Mouse (Mus musculus) cerebellum, postnatal 4 days (tissue): ENCODE results near the gene Ap2a2.
"Not testable (repeated sequence)": the region's sequence is repeated elsewhere in the genome, so short reads cannot be mapped to it uniquely, and the experiment has no call there.

Source experiments
- DNase-seq, 2 experiments: peaks; one replicate each; pipeline ENCODE4 v3.0.0; 2022; ENCODE audit warnings: low spot score in 2 of 2, mixed read lengths in 1 of 2

Gene Ap2a2

DNA sequence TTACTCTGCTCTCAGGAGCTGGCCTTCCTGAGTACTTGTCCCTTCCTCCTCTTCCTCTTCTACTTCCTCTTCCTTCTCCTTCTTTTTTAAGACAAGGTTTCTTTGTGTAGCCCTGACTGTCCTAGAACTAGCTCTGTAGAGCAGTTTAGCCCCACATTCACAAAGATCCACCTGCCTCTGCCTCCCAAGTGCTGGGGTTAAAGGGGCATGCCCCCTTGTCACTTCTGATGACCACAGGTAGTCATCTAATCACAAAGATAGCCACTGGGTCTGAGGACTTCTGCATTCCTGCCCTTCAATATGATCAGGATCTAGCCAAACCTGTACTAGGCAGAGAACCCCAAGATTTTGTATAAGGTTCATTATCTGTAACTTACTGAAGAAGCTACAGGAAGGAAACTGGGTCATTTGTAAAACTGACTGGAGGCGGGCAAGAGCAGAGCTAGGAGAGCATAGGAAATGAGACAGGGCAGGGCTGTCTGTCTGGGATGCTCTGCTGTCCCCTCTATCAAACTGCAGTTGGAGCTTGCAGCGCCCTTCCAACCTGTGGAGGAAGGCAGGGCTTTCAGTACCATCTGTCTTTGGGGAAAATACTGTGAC, 2.1 kb upstream of the Ap2a2 start:
- DNase-seq: no peak

DNA sequence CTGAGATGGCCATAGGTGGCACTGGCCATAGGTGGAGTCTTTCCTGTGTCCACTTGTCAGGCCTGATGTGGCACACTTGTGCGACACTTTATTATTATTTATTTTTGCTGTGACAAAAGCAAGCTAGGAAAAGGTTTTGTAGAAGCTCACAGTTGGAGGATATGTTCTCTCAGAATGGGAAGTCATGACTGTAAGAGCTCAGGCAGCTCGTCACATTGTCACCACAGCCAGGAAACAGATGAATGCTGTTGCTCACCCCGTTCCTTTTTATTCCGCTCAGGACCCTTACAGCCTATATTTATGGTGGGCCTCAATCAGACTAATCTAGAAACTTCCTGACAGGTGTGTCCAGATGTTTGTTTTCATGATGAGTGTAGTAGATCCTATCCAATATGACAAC, 1.5 kb upstream of the Ap2a2 start:
- DNase-seq: no peak

DNA sequence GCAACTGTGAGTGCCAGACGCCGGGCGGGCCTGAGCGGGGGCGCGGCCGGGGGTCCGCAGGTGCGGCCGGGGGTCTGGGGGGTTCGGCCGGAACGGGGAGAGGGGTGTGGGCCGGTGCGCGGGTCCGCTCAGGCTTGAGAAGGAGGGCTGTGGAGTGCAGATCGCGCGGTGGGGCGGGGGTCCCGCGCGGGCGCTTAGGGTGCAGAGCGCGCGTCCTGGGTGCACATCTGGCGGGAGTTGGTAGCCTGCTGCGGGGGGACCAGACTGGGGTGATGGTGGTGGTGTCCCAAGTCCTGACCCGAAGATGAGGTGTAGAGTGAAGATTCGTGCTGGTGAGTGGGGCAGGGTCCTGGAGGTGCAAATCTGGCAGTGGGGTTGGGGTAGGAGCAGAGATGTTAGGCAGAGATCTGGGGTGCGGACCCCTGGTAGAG, 463 bp downstream of the Ap2a2 start:
- no peak for DNase-seq

- DNase-seq: peak in 1 of 2 experiments; percentile 50
These were observed 967 bp downstream of the Ap2a2 start for GRCm38 (mm10) chr7:141562852-141563427.

GRCm38 (mm10) chr7:141564561-141564960, 2.6 kb downstream of the Ap2a2 start:
- DNase-seq: no peak

- DNase-seq: no peak
These were observed 4.6 kb downstream of the Ap2a2 start for GRCm38 (mm10) chr7:141566587-141566986.

DNA sequence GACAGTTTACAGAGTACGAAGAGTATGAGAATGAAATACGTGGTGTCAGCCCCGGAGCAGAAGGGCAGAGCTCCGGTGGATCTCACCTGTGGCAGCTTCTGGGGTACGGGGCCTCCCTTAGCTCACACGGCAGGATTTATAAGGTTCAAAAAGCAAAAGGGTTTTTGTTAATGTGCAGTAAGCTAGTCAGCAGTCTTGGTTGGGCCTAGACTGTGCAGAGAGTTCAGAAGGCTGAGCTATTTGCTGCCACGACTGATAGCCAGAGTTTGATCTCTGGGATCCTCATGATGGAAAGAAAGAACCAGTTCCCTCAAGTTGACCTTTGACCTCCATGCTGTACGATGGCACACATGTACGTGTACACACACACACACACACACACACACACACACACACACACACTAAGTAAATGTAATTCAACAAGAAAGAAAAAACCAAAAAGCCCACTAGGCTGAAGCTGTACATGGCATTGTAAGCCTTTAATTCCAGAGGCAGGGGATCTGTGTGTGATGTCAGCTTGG, 7.4 kb downstream of the Ap2a2 start:
- no peak for DNase-seq

DNA sequence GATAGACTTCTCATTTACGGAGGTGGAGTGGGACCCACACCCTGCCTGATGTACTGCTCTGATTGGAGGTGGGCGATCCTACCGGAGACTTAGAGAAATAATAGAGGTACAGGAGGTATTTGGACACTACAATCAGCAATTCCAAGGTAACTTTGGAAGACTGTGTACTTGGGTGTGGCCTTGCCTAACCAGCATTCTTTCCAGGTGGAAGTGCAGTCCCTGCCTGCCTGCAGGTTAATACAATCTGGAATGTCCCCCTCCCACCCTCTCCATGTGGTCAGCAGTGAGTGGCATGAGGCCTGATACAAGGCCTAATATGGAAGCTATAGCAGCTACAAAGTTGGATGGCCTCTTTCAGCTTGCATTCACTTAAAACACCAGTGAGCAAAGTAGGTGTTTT, 7.9 kb downstream of the Ap2a2 start:
- no peak for DNase-seq

GRCm38 (mm10) chr7:141570625-141571295, 8.8 kb downstream of the Ap2a2 start:
- no peak for DNase-seq

GRCm38 (mm10) chr7:141574041-141574440, 12.1 kb downstream of the Ap2a2 start:
- DNase-seq: no peak

DNA sequence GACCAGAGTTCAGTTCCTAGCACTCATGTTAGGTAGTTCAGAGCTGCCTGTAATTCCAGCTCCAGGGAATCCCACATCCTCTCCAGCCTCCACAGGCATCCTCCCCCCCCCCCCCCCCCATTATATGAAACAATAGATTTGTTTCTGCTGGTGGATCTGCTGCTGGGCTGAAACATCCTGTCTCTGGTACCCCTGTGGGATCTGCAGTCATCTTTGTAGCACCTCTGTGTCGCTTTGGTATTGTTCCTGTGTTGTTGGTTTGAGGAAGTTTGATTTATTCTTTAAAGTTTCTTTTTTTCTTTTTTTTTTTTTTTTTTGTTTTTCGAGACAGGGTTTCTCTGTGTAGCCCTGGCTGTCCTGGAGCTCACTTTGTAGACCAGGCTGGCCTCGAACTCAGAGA, 13.5 kb downstream of the Ap2a2 start:
- DNase-seq: no peak

DNA sequence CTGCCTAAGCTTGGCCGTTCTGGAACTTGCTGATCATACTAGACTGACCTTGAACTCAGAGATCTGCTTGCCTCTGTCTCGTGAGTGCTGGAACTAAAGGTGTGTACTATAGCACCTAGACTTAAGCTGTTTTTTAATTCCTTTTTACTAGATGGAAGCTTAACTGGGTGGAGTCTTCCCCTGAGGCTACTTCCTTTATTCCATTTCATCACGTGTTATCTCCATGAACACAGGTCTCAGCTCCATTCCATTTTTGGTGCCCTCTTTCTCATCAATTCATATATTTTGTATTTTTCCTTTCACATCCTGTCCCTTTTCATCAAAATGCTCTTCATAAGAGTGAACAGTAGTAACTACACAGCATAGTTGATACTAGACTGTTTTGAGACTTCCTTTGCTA, 15.8 kb downstream of the Ap2a2 start:
- no peak for DNase-seq

GRCm38 (mm10) chr7:141578511-141578910, 16.5 kb downstream of the Ap2a2 start:
- DNase-seq: no peak

- DNase-seq: no peak
These were observed 17.0 kb downstream of the Ap2a2 start for GRCm38 (mm10) chr7:141578943-141579342.

- DNase-seq: no peak
These were observed 19.4 kb downstream of the Ap2a2 start for GRCm38 (mm10) chr7:141581323-141581722.

DNA sequence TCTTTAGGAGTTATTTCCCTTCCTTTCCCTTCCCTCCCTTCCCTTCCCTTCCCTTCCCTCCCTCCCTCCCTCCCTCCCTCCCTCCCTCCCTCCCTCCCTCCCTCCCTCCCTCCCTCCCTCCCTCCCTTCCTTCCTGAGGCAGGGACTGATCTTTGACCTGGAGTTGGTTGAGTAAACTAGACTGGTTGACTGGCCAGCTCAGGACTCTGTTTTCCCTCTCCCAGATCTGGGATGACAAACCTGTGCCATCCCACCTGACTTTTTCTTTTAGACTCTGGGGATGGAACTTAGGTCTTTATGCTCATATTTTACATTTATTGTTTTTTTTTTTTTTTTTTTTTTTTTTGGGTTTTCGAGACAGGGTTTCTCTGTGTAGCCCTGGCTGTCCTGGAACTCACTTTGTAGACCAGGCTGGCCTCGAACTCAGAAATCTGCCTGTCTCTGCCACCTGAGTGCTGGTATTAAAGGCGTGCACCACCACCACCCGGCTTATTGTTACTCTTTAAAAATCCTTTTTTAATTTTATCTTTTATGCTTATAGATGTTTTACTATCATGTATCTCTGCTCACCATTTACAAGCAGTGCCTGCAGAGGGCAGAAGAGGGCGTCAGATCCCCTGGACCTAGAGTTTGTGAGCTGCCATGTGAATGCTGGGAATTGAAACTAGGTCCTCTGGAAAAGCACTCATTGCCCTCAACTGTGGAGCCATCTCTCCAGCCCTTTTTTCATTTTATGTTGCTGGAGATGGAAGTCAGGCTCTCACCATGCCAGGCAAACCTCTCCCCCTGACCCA, 22.3 kb downstream of the Ap2a2 start:
- DNase-seq: no peak

GRCm38 (mm10) chr7:141585288-141585687, 23.3 kb downstream of the Ap2a2 start:
- no peak for DNase-seq

GRCm38 (mm10) chr7:141585881-141586280, 23.9 kb downstream of the Ap2a2 start:
- DNase-seq: no peak

DNA sequence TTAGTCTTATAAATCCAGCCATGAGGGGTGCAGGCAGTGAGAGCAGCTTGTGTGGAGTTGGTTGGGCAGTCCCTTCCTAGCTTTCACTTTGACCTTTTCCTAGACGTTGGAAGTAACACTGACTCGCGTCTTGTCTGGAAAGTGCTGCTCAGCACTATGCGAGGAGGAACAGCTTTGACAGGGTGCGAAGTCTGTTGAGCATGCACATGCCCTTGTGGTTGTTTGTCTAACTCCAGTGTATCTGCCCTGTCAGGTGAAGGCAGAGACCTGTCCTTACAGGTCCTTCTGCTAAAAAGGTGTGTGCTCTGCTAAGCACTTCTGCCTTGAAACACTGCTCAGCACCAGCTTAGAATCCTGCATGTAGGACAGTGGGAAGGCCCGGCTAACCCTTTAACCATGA, 26.9 kb downstream of the Ap2a2 start:
- DNase-seq: no peak

DNA sequence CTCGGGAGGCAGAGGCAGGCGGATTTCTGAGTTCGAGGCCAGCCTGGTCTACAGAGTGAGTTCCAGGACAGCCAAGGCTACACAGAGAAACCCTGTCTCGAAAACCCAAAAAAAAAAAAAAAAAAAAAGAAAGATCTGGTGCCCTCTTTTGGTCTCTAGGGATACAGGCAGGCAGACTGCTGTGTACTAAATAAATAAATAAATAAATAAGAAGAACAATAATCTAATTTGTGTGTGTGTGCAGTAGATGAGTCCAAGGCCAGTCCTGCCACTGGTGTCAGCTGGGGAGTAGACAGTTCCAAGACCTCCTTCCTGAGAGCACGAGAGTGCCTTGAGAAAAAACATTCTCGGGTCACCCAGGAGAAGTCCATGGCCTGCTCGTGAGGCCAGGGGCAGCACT, 28.3 kb downstream of the Ap2a2 start:
- DNase-seq: not testable (repeated sequence)

- DNase-seq: no peak
These were observed 29.0 kb downstream of the Ap2a2 start for GRCm38 (mm10) chr7:141590959-141591358.

GRCm38 (mm10) chr7:141592096-141592495, 30.1 kb downstream of the Ap2a2 start:
- no peak for DNase-seq
